Mouse (Mus musculus) testis, adult 2 months (tissue): ENCODE measurements at regions not wholly inside any gene's neighbourhood (a gene's known extent, or its start where the extent isn't known, plus 50 kb on each side); places are given as distances from the start of the nearest gene placed in this dataset.

Experiments
- CTCF ChIP-seq: fragments of 200-500 bp; IDR thresholded peaks from 2 replicates; pipeline ENCODE4 v1.5.1; 2012; ENCODE audit warnings: low read depth, mild to moderate bottlenecking, inconsistent platforms, low read length, moderate library complexity; ENCODE audit not compliant: control insufficient read depth, insufficient read depth, insufficient replicate concordance
- POLR2A ChIP-seq: fragments of 200-500 bp; IDR thresholded peaks from 2 replicates; pipeline ENCODE4 v1.6.1; 2012; ENCODE audit warnings: low read depth, mild to moderate bottlenecking, inconsistent platforms, low read length, moderate library complexity; ENCODE audit not compliant: control insufficient read depth

GRCm38 (mm10) chr12:70767959-70768358 is 57.4 kb upstream of the Frmd6 start:
- TF ChIP-seq POLR2A (no peak), CTCF (no peak)
